8 mouse cellular contexts compared by ENCODE assay signal in genomic region chr8:120520707-120521590, GRCm38 (mm10).
DNase-seq lines count a peak whose midpoint lies in the region; ATAC-seq and TF ChIP-seq lines count a peak whose summit lies in the region.

No protein-coding gene starts in this region.

- TF ChIP-seq CTCF in CH12.LX (conservative IDR thresholded peaks at IDR 0.05 in 1 of 2, IDR thresholded peaks at IDR 0.05 in 1 of 2; ENCODE audit: low read depth in 2 of 2, low read length in 2 of 2): no peak

- peaks cover 3 to 57% of the 10 kb centered on the region in 2 experiments for H3K36me3 ChIP-seq in CH12.LX (replicated peaks in 1 of 2; ENCODE audit: control insufficient read depth in 1 of 2, insufficient read depth in 1 of 2, low read length in 1 of 2)
- no peaks in the 10 kb centered on the region for H3K36me3 ChIP-seq in embryonic facial prominence, embryonic 15.5 days
- no peaks in the 10 kb centered on the region for H3K36me3 ChIP-seq in hindbrain, embryonic 15.5 days
- H3K36me3 ChIP-seq in midbrain, embryonic 11.5 days (ENCODE audit: control insufficient read depth, insufficient read depth, low read length): no peaks in the 10 kb centered on the region

- no peak; the same call in 1 of the 2 replicates for TF ChIP-seq RAD21 in CH12.LX (IDR thresholded peaks at IDR 0.05; ENCODE audit: low read depth, low read length)

- H3K79me2 ChIP-seq in CH12.LX (replicated peaks; ENCODE audit: control insufficient read depth, extremely low read depth, insufficient read depth, poor library complexity, severe bottlenecking): peaks cover 41% of the 10 kb centered on the region

- no peak overlapping the region for H3K9ac ChIP-seq in CH12.LX (ENCODE audit: insufficient read depth, low read depth)
- H3K9ac ChIP-seq in embryonic facial prominence, embryonic 15.5 days: no peak overlapping the region
- H3K9ac ChIP-seq in hindbrain, embryonic 15.5 days: peak overlapping the region; percentile 15; the same call in 1 of the 2 replicates
- peak overlapping the region; percentile 58 for H3K9ac ChIP-seq in midbrain, embryonic 11.5 days (ENCODE audit: low read length)

- H3K4me2 ChIP-seq in CH12.LX (ENCODE audit: insufficient read depth, low read depth, poor library complexity, severe bottlenecking): no peak overlapping the region
- H3K4me2 ChIP-seq in embryonic facial prominence, embryonic 15.5 days (replicated peaks): 0 out of 2 replicates have a peak overlapping the region, but pooled peaks have one; percentile 8
- peak overlapping the region; percentile 11 for H3K4me2 ChIP-seq in hindbrain, embryonic 15.5 days
- peak overlapping the region; percentile 25 for H3K4me2 ChIP-seq in midbrain, embryonic 11.5 days

- peaks cover 11 to 41% of the 10 kb centered on the region in 2 experiments for H3K4me1 ChIP-seq in CH12.LX (ENCODE audit: control insufficient read depth in 1 of 2, insufficient read depth in 2 of 2)
- peaks cover 85% of the 10 kb centered on the region for H3K4me1 ChIP-seq in embryonic facial prominence, embryonic 15.5 days
- peaks cover 94% of the 10 kb centered on the region for H3K4me1 ChIP-seq in hindbrain, embryonic 15.5 days (replicated peaks)
- peaks cover 82% of the 10 kb centered on the region for H3K4me1 ChIP-seq in midbrain, embryonic 11.5 days (ENCODE audit: control insufficient read depth, insufficient read depth, low read length)

- peak; percentile 30; the same call in 1 of the 2 replicates for ATAC-seq in embryonic facial prominence, embryonic 15.5 days (ENCODE audit: insufficient number of reproducible peaks, low FRiP score, low TSS enrichment, low read depth)
- ATAC-seq in hindbrain, embryonic 15.5 days (ENCODE audit: low FRiP score, low read depth): peak; percentile 75
- peak; percentile 86 for ATAC-seq in midbrain, embryonic 11.5 days (ENCODE audit: low FRiP score)
- no peak for ATAC-seq in CD4-positive, CD25-positive, alpha-beta regulatory T cell, adult 4 months

- dilution Hi-C loops in CH12.LX (cut with MboI; ENCODE audit: extremely low pct_ligation_motif_present, extremely low pct_unique_long_range_greater_than_20kb, low sequenced_read_pairs): no loop called here

- 21% methylated on average over 20 of the region's 20 CpGs for WGBS in embryonic facial prominence, embryonic 15.5 days
- 10% methylated on average over 20 of the region's 20 CpGs for WGBS in hindbrain, embryonic 15.5 days
- 6% methylated on average over 20 of the region's 20 CpGs for WGBS in midbrain, embryonic 11.5 days

- no peaks in the 10 kb centered on the region for H3K9me3 ChIP-seq in CH12.LX (replicated peaks; ENCODE audit: low read length)
- no peaks in the 10 kb centered on the region for H3K9me3 ChIP-seq in embryonic facial prominence, embryonic 15.5 days (replicated peaks)
- no peaks in the 10 kb centered on the region for H3K9me3 ChIP-seq in hindbrain, embryonic 15.5 days
- no peaks in the 10 kb centered on the region for H3K9me3 ChIP-seq in midbrain, embryonic 11.5 days (ENCODE audit: control insufficient read depth, low read length)

- TF ChIP-seq POLR2A in CH12.LX (IDR thresholded peaks at IDR 0.05; ENCODE audit: low read depth, low read length): no peak

- no peak for TF ChIP-seq EP300 in CH12.LX (IDR thresholded peaks at IDR 0.05; ENCODE audit: low read length)

- in situ Hi-C loops in CH12.LX (cut with MboI; ENCODE audit: low pct_ligation_motif_present, low pct_unique_long_range_greater_than_20kb, low sequenced_read_pairs): no loop called here

- DNase-seq in CH12.LX (ENCODE audit: extremely low read depth): no peak
- DNase-seq in MN1 (ENCODE audit: low spot score): peak; percentile 94
- peak; percentile 95 for DNase-seq in midbrain, embryonic 11.5 days (ENCODE audit: low spot score, missing footprints)
- no peak for DNase-seq in spleen, adult 18-20 months
- DNase-seq in spleen, postnatal 10 days (ENCODE audit: low spot score in 2 of 2): no peak

- H3K27ac ChIP-seq in CH12.LX (ENCODE audit: insufficient read depth, low read depth): no peak overlapping the region
- H3K27ac ChIP-seq in embryonic facial prominence, embryonic 15.5 days (replicated peaks): peak overlapping the region; percentile 49; the same call in 1 of the 2 replicates
- peak overlapping the region; percentile 72 for H3K27ac ChIP-seq in hindbrain, embryonic 15.5 days (replicated peaks)
- peak overlapping the region; percentile 92 for H3K27ac ChIP-seq in midbrain, embryonic 11.5 days (ENCODE audit: low read depth, low read length)

- no peak overlapping the region for H3K4me3 ChIP-seq in CH12.LX (replicated peaks in 1 of 3; ENCODE audit: low read depth in 2 of 3, low read length in 2 of 3, poor library complexity in 1 of 3)
- no peak overlapping the region for H3K4me3 ChIP-seq in embryonic facial prominence, embryonic 15.5 days (replicated peaks)
- no peak overlapping the region for H3K4me3 ChIP-seq in hindbrain, embryonic 15.5 days
- no peak overlapping the region for H3K4me3 ChIP-seq in midbrain, embryonic 11.5 days (ENCODE audit: low read depth, low read length)

- H3K27me3 ChIP-seq in CH12.LX (replicated peaks): no peaks in the 10 kb centered on the region
- H3K27me3 ChIP-seq in embryonic facial prominence, embryonic 15.5 days: no peaks in the 10 kb centered on the region
- no peaks in the 10 kb centered on the region for H3K27me3 ChIP-seq in hindbrain, embryonic 15.5 days
- no peaks in the 10 kb centered on the region; the same call in none of the 2 replicates for H3K27me3 ChIP-seq in midbrain, embryonic 11.5 days (ENCODE audit: control insufficient read depth, insufficient read depth, low read length)

TF ChIP-seq in CH12.LX, 34 proteins besides CTCF, POLR2A, EP300 and RAD21:
- TF ChIP-seq HCFC1 (IDR thresholded peaks at IDR 0.05; ENCODE audit: low read depth, low read length) (no peak), ZKSCAN1 (IDR thresholded peaks at IDR 0.05; ENCODE audit: borderline replicate concordance, low read depth, low read length) (no peak), KAT2A (IDR thresholded peaks at IDR 0.05; ENCODE audit: insufficient replicate concordance, low read length) (no peak), MAZ (IDR thresholded peaks at IDR 0.05; ENCODE audit: low read depth, low read length) (no peak), SMC3 (IDR thresholded peaks at IDR 0.05; ENCODE audit: low read depth, low read length) (peak; percentile 24; the same call in 1 of the 2 replicates)

Comparison
In these comparisons a context has a peak if more than half of its experiments do, and no peak if none do; other contexts are left out.
1. DNase-seq: peak in MN1 (single experiment) and midbrain, embryonic 11.5 days (single experiment); none in CH12.LX (single experiment), spleen, adult 18-20 months (0 of 2) and spleen, postnatal 10 days (0 of 2).
2. H3K9ac ChIP-seq: peak in hindbrain, embryonic 15.5 days (single experiment) and midbrain, embryonic 11.5 days (single experiment); none in CH12.LX (single experiment) and embryonic facial prominence, embryonic 15.5 days (single experiment).